Mouse (Mus musculus) left cerebral cortex, postnatal 10 days (tissue): ENCODE measurements around the gene Kif6. TPM values are rescaled to one million over a fixed set of nuclear protein-coding genes. Genes with fewer than 3 reads are reported as not detected.

Source experiments
- DNase-seq, 2 experiments: peaks; one replicate each; pipeline ENCODE4 v3.0.0; 2021 to 2022; ENCODE audit warnings: low spot score in 2 of 2, mixed read lengths in 1 of 2; ENCODE audit errors: extremely low spot score in 1 of 2
- intact Hi-C: fragments of 180-260 bp; cut with DNase I; formaldehyde crosslinking; loops from one replicate; pipeline ENCODE4 v1.15.1; 2025
- total RNA-seq, 2 experiments: library from RNA; stranded (reverse); gene quantifications; 2 replicates each; pipeline ENCODE4 v1.2.3; 2021

Gene Kif6
- total RNA-seq, result 1 to 10 TPM; 1.1 to 1.8 TPM

DNA sequence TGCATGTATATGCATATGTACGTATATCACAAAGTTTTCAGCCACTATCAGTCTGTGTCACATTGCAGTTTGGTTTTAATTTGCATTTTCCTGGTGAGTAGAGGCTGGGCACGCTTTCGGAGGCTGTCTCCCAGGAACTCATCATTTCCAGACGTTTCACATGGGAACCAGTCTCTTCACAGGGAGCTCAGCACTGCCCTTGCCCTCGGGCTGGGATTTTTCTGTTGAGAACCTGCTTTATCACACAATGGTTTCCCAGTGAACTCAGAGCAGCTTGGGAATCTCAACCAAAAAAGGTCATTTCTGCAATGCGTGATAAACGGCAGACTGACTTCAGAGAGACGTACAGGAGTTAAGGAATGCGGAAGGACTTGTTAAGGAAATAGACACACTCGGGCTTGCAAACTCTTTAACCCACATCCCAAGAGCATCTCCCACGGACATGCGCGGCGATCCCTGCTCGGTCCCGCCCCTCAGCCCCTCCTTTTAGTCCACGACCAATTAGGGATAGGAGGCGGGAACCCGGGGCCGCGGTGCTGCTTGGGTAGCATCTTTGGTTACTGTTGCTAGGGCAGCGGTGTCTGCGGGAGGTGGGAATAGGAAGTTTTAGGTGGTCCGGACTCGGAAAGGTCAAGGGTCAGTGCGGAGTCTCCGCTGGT lies at the start of gene Kif6:
Gene Kif6, plus strand, starts transcription at position 560 of the 659 bp plus-strand sequence.
- intact Hi-C loops, result no loop called here
- peak; percentile 85 to 92 for DNase-seq

- intact Hi-C loops, result no loop called here
- no peak for DNase-seq
Measured at GRCm38 (mm10) chr17:49568717-49569116, 46.2 kb upstream of the Kif6 start.

DNA sequence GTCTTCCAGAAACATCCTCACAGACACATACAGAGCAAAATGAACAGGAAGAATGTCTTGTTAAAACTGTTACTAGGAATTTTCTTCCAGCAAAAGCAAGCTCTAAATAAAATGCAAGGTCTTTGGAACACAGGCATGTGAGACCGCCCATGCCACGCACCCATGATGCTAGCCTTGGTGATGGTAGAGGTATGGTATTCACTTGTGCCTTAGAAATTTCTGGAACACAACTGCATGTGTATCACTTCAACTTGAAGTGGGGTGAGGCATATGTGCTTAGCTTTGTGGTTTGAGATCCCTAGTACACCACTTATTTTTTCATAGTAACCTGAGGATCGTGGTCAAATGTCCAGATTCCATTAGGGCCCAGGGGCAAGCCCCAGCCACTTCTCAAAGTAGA lies 37.6 kb upstream of the Kif6 start:
- intact Hi-C loops, result no loop called here
- DNase-seq, result no peak

DNA sequence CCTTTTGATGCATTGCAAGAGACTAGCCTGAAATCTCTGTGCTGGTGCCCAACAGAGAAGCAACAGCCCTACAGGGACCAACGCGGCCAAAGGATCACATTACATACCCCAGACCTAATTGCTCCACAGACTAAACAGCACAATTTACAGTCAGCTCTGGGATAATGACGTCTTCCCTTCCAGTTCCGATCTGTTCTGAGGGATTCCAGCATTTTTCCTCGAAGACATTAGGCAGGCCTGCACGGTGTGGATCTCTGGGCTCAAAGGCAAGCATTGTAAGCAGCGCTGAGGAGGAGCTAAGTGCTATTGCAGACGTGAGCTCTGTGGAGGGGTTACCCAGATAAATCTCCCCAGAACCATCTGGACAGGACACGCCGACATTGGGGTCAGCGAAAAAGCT lies 32.5 kb upstream of the Kif6 start:
- intact Hi-C loops, result no loop called here
- DNase-seq, result no peak

GRCm38 (mm10) chr17:49590051-49590450 lies 24.9 kb upstream of the Kif6 start:
- no peak for DNase-seq
- intact Hi-C loops, result no loop called here

DNA sequence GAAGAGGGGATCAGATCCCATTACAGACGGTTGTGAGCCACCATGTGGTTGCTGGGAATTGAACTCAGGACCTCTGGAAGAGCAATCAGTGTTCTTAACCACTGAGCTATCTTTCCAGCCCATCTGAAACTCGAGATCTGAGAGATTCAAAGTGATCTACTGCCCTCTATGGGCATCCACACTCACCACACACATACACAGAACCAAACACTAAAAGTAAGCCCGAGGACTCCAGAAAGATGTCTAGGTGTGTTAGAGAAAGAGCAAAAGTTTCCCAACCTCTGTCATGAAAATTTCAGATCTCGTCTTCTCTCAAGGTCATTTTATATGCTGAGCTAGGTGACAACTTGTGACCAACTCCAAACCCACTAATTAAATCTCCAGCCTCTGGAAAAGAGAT lies 9.5 kb upstream of the Kif6 start:
- no peak for DNase-seq
- intact Hi-C loops, result no loop called here

- no peak for DNase-seq
- intact Hi-C loops, result no loop called here
Measured at GRCm38 (mm10) chr17:49607351-49608027, 7.4 kb upstream of the Kif6 start.

DNA sequence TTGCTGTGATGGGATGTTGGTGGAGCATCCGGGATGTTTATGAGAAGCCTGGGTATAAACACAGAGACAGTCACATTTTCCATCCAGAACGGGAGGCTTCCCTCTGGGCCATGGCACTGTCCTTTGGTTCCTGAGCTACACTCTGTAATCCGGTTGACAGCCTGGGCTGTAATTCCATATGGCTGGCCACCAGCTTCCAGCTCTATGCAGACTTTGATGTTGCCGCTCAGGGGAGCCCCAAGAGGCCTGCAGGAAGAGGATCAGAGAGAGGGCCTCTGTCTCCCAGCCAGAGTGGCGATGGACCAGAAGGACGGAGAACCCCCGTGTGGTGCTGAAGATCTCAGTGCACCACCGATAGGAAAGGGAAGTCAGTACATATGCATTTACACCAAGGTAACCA lies 4.6 kb upstream of the Kif6 start:
- no peak for DNase-seq
- intact Hi-C loops, result no loop called here

- DNase-seq, result no peak
- intact Hi-C loops, result no loop called here
Measured at GRCm38 (mm10) chr17:49615241-49615651, 310 bp downstream of the Kif6 start.

GRCm38 (mm10) chr17:49624572-49624971 lies 9.6 kb downstream of the Kif6 start:
- intact Hi-C loops, result no loop called here
- no peak for DNase-seq

GRCm38 (mm10) chr17:49627011-49627794 lies 12.3 kb downstream of the Kif6 start:
- no peak for DNase-seq
- intact Hi-C loops, result no loop called here

DNA sequence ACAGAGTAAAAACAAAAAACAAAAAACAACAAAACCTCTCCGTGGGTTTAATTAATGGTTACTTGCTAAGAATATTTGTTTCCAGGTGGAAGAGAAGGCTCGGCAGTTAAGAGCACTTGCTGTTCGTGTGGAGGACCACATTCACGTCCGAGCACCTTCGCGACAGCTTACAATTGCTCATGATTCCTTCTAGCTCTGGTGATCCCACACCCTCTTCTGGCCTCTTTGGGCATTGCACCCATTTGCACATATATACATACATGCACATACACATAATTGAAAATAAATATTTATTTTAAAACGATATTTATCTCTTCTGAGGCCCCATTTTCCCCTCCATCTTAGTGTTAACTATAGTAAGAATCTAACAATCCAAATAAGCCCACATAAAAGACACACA lies 13.9 kb downstream of the Kif6 start:
- no peak for DNase-seq
- intact Hi-C loops, result no loop called here

DNA sequence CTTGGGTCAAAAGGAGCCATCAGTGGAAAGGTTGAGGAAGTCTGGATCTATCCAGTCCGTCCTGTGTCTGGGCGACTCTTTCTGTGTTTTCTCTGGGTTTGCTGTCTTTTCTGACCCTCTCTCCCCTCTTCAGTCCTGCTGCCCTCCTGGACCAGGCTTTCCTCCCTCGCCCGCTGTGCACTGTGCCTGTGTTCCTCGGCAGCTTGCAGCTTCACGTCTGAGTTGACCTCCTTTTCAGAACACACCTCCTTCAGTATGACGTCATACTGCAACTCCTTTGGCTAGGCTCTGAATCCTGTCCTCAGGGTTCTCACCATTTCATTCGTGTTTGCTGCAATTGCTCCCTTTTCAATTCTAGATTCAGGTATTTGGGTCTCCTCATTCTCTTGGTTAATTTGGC lies 18.1 kb downstream of the Kif6 start:
- DNase-seq, result no peak
- intact Hi-C loops, result no loop called here

GRCm38 (mm10) chr17:49641903-49642302 lies 27.0 kb downstream of the Kif6 start:
- no peak for DNase-seq
- intact Hi-C loops, result no loop called here

GRCm38 (mm10) chr17:49642336-49642735 lies 27.4 kb downstream of the Kif6 start:
- no peak for DNase-seq
- intact Hi-C loops, result no loop called here

DNA sequence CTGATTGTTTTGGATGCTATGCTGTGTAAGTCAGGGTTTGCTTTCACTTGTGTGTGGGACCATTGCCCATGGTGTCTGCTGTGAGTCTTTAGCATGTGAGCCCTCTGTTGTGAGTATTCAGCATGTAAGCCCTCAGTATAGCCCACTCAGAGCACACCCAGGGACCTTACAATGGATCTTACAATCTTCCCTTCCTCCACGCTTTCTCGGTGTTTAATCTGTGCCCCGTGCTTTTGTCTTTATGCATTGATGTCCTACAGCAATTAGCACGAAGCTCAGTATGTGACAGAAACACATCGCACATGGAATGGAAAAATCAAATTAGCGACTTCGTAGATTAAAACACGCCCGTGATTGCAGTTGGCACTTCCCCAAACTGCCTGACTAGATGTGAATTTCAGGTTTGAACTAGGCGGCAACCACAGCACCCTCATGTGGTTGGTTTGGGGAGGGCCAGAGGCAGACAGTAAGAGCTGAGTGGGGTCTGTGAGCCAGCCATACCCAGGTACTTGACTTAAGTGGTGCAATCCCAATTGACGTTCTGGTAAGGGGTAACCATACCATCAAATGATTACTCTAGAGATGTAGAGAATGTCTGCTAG lies 28.1 kb downstream of the Kif6 start:
- intact Hi-C loops, result no loop called here
- peak in 1 of 2 experiments; percentile 48 for DNase-seq

GRCm38 (mm10) chr17:49646267-49646666 lies 31.3 kb downstream of the Kif6 start:
- intact Hi-C loops, result no loop called here
- no peak for DNase-seq

GRCm38 (mm10) chr17:49648970-49649369 lies 34.0 kb downstream of the Kif6 start:
- intact Hi-C loops, result no loop called here
- no peak for DNase-seq

GRCm38 (mm10) chr17:49649394-49649793 lies 34.5 kb downstream of the Kif6 start:
- no peak for DNase-seq
- intact Hi-C loops, result no loop called here

- no peak for DNase-seq
- intact Hi-C loops, result no loop called here
Measured at GRCm38 (mm10) chr17:49650366-49650765, 35.4 kb downstream of the Kif6 start.
